Mouse (Mus musculus) thymus, postnatal 0 days (tissue): Measurements from ENCODE around the gene Pigm. TPM values are rescaled to one million over a fixed set of nuclear protein-coding genes. Genes with fewer than 3 reads are reported as not detected.
A peak's percentile ranks its signal among the peaks of the same experiment; 100 is the strongest.

Experiments used
- DNase-seq: peaks from one replicate; pipeline ENCODE4 v3.0.0-alpha.2; 2015; ENCODE audit warnings: low spot score
- polyA plus RNA-seq: library from polyadenylated mRNA; unstranded; fragments of >200 nt; fragmentation: Nextera tagmentation; extraction: Ambion mirVana; gene quantifications from 2 replicates; pipeline ENCODE4 v1.2.1, GENCODE M21; 2015

Gene Pigm
- polyA plus RNA-seq, 1 experiment from 2014 or later = 6.5 TPM

- peak; percentile 9 for DNase-seq
Measured at GRCm38 (mm10) chr1:172349916-172350812, 26.2 kb upstream of the Pigm start.

DNA sequence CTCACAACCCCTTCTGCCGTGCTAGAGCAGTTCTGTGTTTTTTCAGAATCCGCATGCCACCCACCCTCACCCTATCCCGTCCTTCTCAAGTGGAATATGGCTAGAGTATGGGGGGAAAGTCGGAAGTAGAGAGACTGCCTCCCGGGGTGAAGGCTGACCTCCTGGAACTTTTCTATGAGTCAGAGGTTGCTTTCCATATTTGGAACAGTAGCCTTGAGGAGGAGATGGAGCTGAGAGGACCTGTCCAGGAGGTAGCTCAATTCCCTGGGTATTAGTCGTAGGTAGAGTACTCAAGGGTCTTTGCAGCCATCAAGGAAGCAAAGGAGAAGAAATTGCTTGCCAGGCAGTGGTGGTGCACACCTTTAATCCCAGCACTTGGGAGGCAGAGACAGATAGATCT, 24.3 kb upstream of the Pigm start:
- no peak for DNase-seq

- no peak for DNase-seq
Measured at GRCm38 (mm10) chr1:172352453-172352852, 23.9 kb upstream of the Pigm start.

DNA sequence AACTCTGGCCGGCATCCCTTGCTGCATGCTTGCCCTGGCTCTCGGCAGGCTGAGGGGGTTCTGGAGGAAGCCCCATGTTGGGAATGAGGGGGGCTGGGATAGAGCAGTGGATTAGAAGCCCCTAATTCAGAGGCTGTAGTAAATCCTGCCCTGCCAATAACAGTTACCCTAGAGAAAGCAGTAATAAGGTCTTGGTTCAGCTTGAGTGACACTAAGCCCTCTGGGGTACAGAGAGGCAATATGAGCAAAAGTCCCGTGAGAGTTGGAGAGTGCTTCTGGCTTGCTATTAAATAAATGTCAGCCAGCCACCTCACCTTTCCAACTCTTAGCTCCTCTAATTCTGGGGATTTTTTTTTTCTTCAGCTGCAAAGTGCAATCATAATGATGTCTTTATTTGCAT, 21.0 kb upstream of the Pigm start:
- DNase-seq = no peak

- peak; percentile 65 for DNase-seq
Measured at GRCm38 (mm10) chr1:172357550-172357949, 18.8 kb upstream of the Pigm start.

- DNase-seq = no peak
Measured at GRCm38 (mm10) chr1:172358341-172358740, 18.0 kb upstream of the Pigm start.

GRCm38 (mm10) chr1:172364684-172365083, 11.7 kb upstream of the Pigm start:
- DNase-seq = peak; percentile 74

DNA sequence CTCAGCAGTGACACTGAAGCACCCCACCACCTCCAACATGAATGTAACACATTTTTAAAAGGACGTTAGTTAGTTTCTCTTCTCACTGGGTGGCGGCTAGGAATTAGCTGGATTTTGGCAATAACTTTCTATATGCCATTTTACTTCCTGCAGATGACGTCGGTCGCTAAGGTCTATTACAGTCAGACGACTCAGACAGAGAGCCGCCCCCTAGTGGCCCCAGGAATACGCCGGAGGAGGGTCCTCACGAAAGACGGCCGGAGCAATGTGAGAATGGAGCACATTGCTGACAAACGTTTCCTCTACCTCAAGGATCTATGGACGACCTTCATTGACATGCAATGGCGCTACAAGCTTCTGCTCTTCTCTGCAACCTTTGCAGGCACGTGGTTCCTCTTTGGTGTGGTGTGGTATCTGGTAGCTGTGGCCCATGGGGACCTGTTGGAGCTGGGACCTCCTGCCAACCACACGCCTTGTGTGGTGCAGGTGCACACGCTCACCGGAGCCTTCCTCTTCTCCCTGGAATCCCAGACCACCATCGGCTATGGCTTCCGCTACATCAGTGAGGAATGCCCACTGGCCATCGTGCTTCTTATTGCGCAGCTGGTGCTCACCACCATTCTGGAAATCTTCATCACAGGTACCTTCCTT, 7.5 kb upstream of the Pigm start:
- DNase-seq = peak; percentile 82

DNA sequence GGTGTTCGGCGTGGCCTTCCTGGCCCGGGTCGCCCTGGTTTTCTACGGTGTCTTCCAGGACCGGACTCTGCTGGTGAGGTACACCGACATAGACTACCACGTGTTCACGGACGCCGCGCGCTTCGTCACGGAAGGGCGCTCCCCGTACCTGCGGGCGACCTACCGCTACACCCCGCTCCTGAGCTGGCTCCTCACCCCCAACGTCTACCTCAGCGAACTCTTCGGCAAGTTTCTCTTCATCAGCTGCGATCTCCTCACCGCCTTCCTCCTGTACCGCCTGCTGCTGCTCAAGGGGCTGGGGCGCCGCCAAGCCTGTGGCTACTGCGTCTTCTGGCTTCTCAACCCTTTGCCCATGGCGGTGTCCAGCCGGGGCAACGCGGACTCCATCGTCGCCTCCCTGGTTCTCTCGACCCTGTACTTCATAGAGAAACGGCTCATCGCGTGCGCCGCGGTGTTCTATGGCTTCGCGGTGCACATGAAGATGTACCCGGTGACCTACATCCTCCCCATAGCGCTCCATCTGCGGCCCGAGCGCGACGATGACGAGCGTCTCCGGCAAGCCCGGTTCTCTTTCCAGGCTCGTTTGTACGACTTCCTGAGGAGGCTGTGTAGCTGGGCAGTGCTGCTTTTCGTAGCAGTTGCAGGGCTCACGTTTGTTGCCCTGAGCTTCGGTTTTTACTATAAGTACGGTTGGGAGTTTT, 562 bp downstream of the Pigm start:
- DNase-seq = peak; percentile 67

GRCm38 (mm10) chr1:172380066-172380465, 3.7 kb downstream of the Pigm start:
- DNase-seq = no peak

- no peak for DNase-seq
Measured at GRCm38 (mm10) chr1:172382090-172382489, 5.7 kb downstream of the Pigm start.

DNA sequence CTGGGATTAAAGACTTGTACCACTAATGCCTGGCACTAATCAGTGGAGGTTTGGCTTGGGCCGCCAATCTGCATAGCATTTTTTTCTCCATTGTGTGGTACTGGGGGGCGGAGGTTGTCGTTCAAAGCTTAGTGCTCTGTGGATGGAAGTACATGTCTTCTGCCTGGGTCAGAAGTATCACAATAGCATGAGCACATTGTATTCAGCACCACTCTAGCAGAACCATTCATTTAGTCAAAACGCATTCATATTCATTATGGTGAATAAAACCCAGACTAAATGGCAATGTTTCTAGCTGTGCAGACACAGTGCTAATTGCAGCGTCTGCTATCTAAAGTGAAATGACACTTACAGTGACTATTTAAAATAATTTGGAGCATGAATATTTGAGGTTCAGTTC, 10.9 kb downstream of the Pigm start:
- no peak for DNase-seq

DNA sequence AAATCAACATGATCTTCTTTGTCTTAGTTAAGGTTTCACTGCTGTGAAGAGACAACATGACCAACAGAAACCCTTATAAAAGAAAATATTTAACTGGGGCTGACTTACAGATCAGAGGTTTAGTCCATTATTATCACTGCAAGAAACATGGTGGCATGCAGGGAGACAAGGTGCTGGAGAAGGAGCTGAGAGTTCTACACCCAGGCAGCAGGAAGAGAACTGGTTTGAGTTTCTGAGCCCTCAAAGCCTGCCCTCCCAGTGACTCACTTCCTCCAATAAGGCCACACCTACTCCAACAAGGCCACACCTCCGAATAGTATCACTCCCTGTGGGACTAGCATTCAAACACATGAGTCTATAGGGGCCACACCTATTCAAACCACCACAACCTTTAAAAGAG, 14.4 kb downstream of the Pigm start:
- DNase-seq = no peak

- DNase-seq = no peak
Measured at GRCm38 (mm10) chr1:172391807-172392581, 15.6 kb downstream of the Pigm start.

GRCm38 (mm10) chr1:172392643-172393170, 16.4 kb downstream of the Pigm start:
- DNase-seq = no peak

- DNase-seq = no peak
Measured at GRCm38 (mm10) chr1:172393739-172394138, 17.4 kb downstream of the Pigm start.

DNA sequence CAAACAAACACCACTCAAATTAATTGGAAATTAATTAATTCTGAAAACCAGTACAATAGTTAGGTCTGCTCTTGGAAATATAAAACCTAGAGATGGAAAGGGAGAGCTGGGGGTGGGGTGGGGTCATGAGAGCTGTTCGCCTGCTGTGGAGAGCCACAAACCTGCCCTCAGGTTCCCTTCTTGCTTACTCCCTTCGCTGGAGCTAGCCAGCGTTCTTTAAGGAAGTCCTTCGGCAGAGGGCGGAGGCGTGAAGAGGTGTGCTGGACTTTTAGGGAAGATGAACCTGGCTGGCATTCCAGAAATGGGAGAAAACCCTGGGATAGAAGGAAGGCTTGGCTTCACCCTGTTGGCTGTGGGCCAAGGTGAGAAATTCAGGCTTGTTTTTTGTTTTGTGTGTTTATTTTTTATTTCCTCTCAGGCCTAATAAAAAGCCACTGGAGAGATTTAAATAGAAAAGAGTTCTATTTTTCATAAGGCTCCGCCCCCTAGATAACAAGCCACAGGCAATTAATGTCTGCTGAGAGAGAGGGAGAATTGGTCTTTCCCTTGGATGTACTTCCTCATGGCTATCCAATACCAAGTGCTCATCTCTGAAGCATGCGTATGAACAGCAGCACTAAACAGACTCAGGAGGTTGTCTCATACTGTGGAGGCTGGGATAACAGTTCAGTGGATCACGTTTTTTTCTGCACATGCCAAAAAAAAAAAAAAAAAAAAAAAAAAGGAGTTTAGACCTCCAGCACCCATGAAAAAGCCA, 20.8 kb downstream of the Pigm start:
- DNase-seq = no peak

GRCm38 (mm10) chr1:172406077-172406706, 29.8 kb downstream of the Pigm start:
- no peak for DNase-seq

DNA sequence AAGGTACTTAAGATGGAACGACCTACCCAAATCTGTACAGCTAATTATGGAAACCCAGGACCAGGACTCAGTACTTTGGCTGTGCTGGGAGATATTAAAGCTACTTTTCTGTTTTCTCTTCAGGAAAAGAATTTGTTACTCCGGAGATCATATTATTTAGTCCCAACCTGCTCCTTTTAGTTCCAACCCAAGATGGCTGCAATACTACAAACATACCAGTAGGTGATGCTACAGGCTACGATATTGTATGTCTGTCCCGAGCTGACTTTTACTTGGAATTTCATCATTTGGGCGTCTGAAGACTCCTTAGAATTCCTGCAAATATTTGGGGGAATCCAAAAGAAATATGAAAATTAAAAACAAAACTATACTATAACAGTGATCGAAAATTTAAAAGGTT, 32.6 kb downstream of the Pigm start:
- peak; percentile 50 for DNase-seq

GRCm38 (mm10) chr1:172409431-172409830, 33.1 kb downstream of the Pigm start:
- no peak for DNase-seq
